In genomic region chr12:71870644-71871043, GRCm38 (mm10) we compare ENCODE assay signal across 11 mouse cellular contexts. TPM values are rescaled to one million over a fixed set of nuclear protein-coding genes. Genes with fewer than 3 reads are reported as not detected.
A peak's percentile ranks its signal among the peaks of the same experiment; 100 is the strongest.
DNase-seq lines count a peak whose midpoint lies in the region.
"Had no signal": no experiment of that assay in that cellular context is flagged by ENCODE, and none has a peak within 500 bp of the region (broad histone marks: within the 10 kb centered on the region; RNA-seq: fewer than 3 reads in every experiment).

No protein-coding gene starts in this region.

- intact Hi-C loops in heart, postnatal 25 days (cut with DNase I) = no loop called here

- DNase-seq in adrenal gland, postnatal 36 days = peak; percentile 22 to 24
- DNase-seq in adrenal gland, postnatal 4 days (ENCODE audit: low spot score in 2 of 2) = no peak
- peak; percentile 40 for DNase-seq in lung, postnatal 36 days
- no peak for DNase-seq in lung, postnatal 25 days (ENCODE audit: low spot score)
- DNase-seq in CD4-positive, CD25-positive, alpha-beta regulatory T cell, adult 2 months (ENCODE audit: low read depth, low spot score) = peak; percentile 38
- peak; percentile 39 for DNase-seq in naive thymus-derived CD4-positive, alpha-beta T cell, adult 2 months (ENCODE audit: low read depth)
- DNase-seq in heart, postnatal 25 days (ENCODE audit: low spot score) = no peak
- DNase-seq: cerebellum, adult 8-10 months; gastrocnemius, postnatal 14 days; kidney, adult 11 months; lung, embryonic 14.5 days had no signal

RNA-seq across cellular contexts. Expression of gene Daam1, which starts 39.8 kb away (rescaled TPM):
- 10 to 100 TPM; 20.0 to 21.6 TPM for total RNA-seq in adrenal gland, postnatal 36 days (2021)
- total RNA-seq in adrenal gland, postnatal 4 days (2021) = 10 to 100 TPM; 30.5 to 31.4 TPM
- total RNA-seq in heart, postnatal 25 days (2021) = 10 to 100 TPM; 78.6 to 79.5 TPM

Comparison
In these comparisons a context has a peak if more than half of its experiments do, and no peak if none do; other contexts are left out.
1. DNase-seq: peak in adrenal gland, postnatal 36 days (2 of 2), lung, postnatal 36 days (single experiment), CD4-positive, CD25-positive, alpha-beta regulatory T cell, adult 2 months (single experiment) and naive thymus-derived CD4-positive, alpha-beta T cell, adult 2 months (single experiment); none in adrenal gland, postnatal 4 days (0 of 2), lung, postnatal 25 days (single experiment) and heart, postnatal 25 days (single experiment).